12 mouse cellular contexts compared by ENCODE assay signal in the genomic region with DNA sequence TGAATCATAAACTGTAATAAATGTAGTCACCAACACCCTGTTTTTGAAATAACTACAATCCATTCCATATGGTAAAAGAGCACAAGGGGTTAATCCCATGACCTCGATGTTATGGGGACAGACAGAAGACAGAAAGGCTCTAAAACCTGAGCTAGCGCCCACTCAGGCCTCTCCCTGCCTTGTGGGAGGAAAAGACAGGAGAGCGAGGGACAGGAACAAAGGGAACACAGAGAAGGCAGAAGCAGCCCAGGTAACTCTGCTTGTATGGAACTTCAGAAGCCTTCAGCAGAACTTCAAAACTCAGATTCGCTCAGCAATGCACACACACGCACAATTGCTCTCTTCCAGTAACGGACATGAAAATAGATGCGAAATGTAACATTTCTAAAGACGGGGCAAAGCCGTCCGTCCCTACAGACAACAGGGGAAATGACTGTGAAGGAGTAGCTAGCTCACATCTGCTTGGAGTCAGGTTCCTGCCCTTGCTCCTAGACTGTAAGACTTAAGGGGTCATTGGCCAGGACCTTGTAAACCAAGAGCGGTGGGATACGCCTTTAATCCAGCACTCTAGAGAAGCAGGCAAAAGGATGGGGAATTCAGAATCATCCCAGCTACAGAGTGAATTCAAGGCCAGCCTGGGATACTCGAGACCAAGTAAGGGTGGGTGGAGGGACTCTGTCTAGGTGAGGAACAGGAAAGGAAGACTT.
DNase-seq lines count a peak whose midpoint lies in the region; ATAC-seq and TF ChIP-seq lines count a peak whose summit lies in the region.
"Had no signal": no experiment of that assay in that cellular context is flagged by ENCODE, and none has a peak within 500 bp of the region (broad histone marks: within the 10 kb centered on the region; RNA-seq: fewer than 3 reads in every experiment).

No protein-coding gene starts in this region.

- peaks cover 9% of the 10 kb centered on the region for H3K36me3 ChIP-seq in heart, embryonic 13.5 days
- no peaks in the 10 kb centered on the region for H3K36me3 ChIP-seq in lung, embryonic 14.5 days (ENCODE audit: insufficient read depth)
- H3K36me3 ChIP-seq in liver, embryonic 16.5 days (ENCODE audit: control insufficient read depth, insufficient read depth): peaks cover 4% of the 10 kb centered on the region; the same call in 1 of the 2 replicates

- intact Hi-C loops in left cerebral cortex, postnatal 10 days (cut with DNase I): no loop called here

- ATAC-seq in heart, embryonic 13.5 days (ENCODE audit: extremely low read depth, insufficient number of reproducible peaks, low FRiP score, low TSS enrichment): no peak
- ATAC-seq in lung, embryonic 14.5 days (ENCODE audit: insufficient read depth): 0 out of 2 replicates have a peak, but pooled peaks have one; percentile 32
- no peak for ATAC-seq in liver, embryonic 16.5 days (ENCODE audit: low read depth)
- ATAC-seq: midbrain, embryonic 16.5 days had no signal

- H3K27me3 ChIP-seq in heart, embryonic 13.5 days (replicated peaks): no peaks in the 10 kb centered on the region
- H3K27me3 ChIP-seq in lung, embryonic 14.5 days (ENCODE audit: insufficient read depth, low read length): no peaks in the 10 kb centered on the region
- no peaks in the 10 kb centered on the region for H3K27me3 ChIP-seq in liver, embryonic 16.5 days (ENCODE audit: control insufficient read depth, insufficient read depth, low read depth, low read length)

- H3K9me3 ChIP-seq in heart, embryonic 13.5 days: no peaks in the 10 kb centered on the region
- no peaks in the 10 kb centered on the region for H3K9me3 ChIP-seq in lung, embryonic 14.5 days (ENCODE audit: low read depth, low read length)
- no peaks in the 10 kb centered on the region for H3K9me3 ChIP-seq in liver, embryonic 16.5 days (replicated peaks; ENCODE audit: control insufficient read depth, low read length)

- peaks cover 43% of the 10 kb centered on the region for H3K4me1 ChIP-seq in heart, embryonic 13.5 days
- no peaks in the 10 kb centered on the region for H3K4me1 ChIP-seq in lung, embryonic 14.5 days (ENCODE audit: insufficient read depth)
- H3K4me1 ChIP-seq in liver, embryonic 16.5 days (ENCODE audit: control insufficient read depth, low read depth, low read length): peaks cover 49% of the 10 kb centered on the region

- peak overlapping the region; percentile 87 for H3K27ac ChIP-seq in heart, embryonic 13.5 days (replicated peaks)
- peak overlapping the region; percentile 12; the same call in 1 of the 2 replicates for H3K27ac ChIP-seq in lung, embryonic 14.5 days (ENCODE audit: low read depth)
- peak overlapping the region; percentile 97 for H3K27ac ChIP-seq in liver, embryonic 16.5 days (ENCODE audit: low read length)

- peak overlapping the region; percentile 42 for H3K9ac ChIP-seq in heart, embryonic 13.5 days
- H3K9ac ChIP-seq in lung, embryonic 14.5 days: no peak overlapping the region
- H3K9ac ChIP-seq in liver, embryonic 16.5 days (ENCODE audit: low read depth, low read length): peak overlapping the region; percentile 66

- no peak overlapping the region for H3K4me3 ChIP-seq in heart, embryonic 13.5 days
- H3K4me3 ChIP-seq in lung, embryonic 14.5 days (ENCODE audit: low read depth, low read length): no peak overlapping the region
- H3K4me3 ChIP-seq in liver, embryonic 16.5 days (ENCODE audit: low read depth, low read length): peak overlapping the region; percentile 44

- H3K4me2 ChIP-seq in heart, embryonic 13.5 days: peak overlapping the region; percentile 57
- H3K4me2 ChIP-seq in lung, embryonic 14.5 days: no peak overlapping the region; the same call in 1 of the 2 replicates
- H3K4me2 ChIP-seq in liver, embryonic 16.5 days (ENCODE audit: low read depth, low read length): peak overlapping the region; percentile 77

- TF ChIP-seq CTCF in lung, embryonic 14.5 days (IDR thresholded peaks at IDR 0.05; ENCODE audit: low read depth): no peak

- no peak for DNase-seq in heart, adult 11 months
- DNase-seq in lung, embryonic 14.5 days: no peak
- no peak for DNase-seq in lung, postnatal 25 days (ENCODE audit: low spot score)
- DNase-seq in embryo, embryonic 11 days: peak; percentile 39
- DNase-seq in right cerebral cortex, postnatal 4 days: no peak
- no peak for DNase-seq in left cerebral cortex, postnatal 10 days (ENCODE audit: extremely low spot score in 1 of 2, low spot score in 2 of 2)
- DNase-seq: adrenal gland, adult 2 months; cerebellum, postnatal 36 days; kidney, postnatal 14 days had no signal

- WGBS in heart, embryonic 13.5 days: 82% methylated on average over 13 of the region's 13 CpGs
- WGBS in lung, embryonic 14.5 days: 74% methylated on average over 13 of the region's 13 CpGs
- 81% methylated on average over 13 of the region's 13 CpGs for WGBS in liver, embryonic 16.5 days (ENCODE audit: insufficient replicate concordance)

Comparison
In these comparisons a context has a peak if more than half of its experiments do, and no peak if none do; other contexts are left out.
1. H3K27ac ChIP-seq: peak in every context shown above with its lines; median percentile 97 in liver, embryonic 16.5 days; 87 in heart, embryonic 13.5 days; 12 in lung, embryonic 14.5 days.